Mouse (Mus musculus): ENCODE data around the gene Tnfaip6. TPM values are rescaled to one million over a fixed set of nuclear protein-coding genes. Genes with fewer than 3 reads are reported as not detected.
"Not testable (repeated sequence)": the region's sequence is repeated elsewhere in the genome, so short reads cannot be mapped to it uniquely, and the experiment has no call there.

The Tnfaip6 gene
- polyA plus RNA-seq (2011; ENCODE audit: insufficient read length, low read depth, missing spikeins): 13.0 and 21.6 TPM in 2 replicates

DNA sequence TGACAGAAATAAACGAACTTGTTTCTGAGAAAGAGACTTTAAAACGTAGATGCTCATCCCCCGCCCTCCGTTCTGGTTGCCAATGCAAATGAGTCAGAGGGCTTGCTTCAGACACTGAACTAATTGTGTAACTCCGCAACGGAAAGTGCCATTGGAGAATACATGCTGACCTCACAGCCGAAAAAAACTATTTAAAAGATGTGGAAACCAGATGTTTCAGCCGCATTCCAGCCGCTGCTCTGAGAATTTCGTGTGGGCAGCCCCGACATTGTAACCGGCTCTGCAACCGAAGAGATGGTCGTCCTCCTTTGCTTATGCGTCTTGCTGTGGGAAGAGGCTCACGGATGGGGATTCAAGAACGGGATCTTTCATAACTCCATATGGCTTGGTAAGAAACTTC is at the start of gene Tnfaip6:
Tnfaip6 (plus strand) TSS at position 128 of the 400 bp plus-strand sequence.
- Histone ChIP-seq H3K27ac (ENCODE audit: insufficient read depth, low read length) (peak within 1 kb of the TSS; percentile 34; the same call in 1 of the 2 replicates), H3K4me1 (ENCODE audit: control insufficient read depth, insufficient read depth, low read length) (peaks cover 3% of the 10 kb centered on the region), H3K4me3 (ENCODE audit: insufficient read depth, low read length) (peak within 1 kb of the TSS; percentile 56)
- no peak for TF ChIP-seq CTCF (IDR thresholded peaks at IDR 0.05; ENCODE audit: borderline replicate concordance, insufficient read depth, low read length)
- peak; percentile 96 for TF ChIP-seq POLR2A (IDR thresholded peaks at IDR 0.05; ENCODE audit: low read depth, low read length)

DNA sequence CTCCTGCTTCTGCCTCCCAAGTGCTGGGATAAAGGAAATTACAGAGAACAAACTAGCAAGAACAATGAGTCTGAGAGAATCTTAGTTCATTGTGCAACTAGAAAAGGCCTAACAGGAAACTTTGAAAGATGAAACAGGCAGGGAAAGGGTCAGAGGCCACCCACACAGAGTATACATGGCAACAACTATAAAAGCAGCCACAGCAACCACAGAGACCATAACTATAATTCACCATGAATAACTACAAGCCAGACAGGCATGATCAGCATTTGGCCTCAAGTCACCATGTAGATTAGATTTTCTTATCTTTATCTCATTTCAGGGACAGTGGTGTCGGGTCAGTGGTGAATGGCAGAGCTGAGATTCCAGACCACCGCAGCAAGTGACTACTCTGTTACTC is 48.2 kb upstream of the Tnfaip6 start:
- Histone ChIP-seq H3K27ac (ENCODE audit: insufficient read depth, low read length) (no peak overlapping the region), H3K4me3 (ENCODE audit: insufficient read depth, low read length) (no peak overlapping the region), H3K4me1 (ENCODE audit: control insufficient read depth, insufficient read depth, low read length) (peaks cover 10% of the 10 kb centered on the region; the same call in 1 of the 2 replicates)
- TF ChIP-seq POLR2A (IDR thresholded peaks at IDR 0.05; ENCODE audit: low read depth, low read length) (no peak), CTCF (IDR thresholded peaks at IDR 0.05; ENCODE audit: borderline replicate concordance, insufficient read depth, low read length) (no peak)

DNA sequence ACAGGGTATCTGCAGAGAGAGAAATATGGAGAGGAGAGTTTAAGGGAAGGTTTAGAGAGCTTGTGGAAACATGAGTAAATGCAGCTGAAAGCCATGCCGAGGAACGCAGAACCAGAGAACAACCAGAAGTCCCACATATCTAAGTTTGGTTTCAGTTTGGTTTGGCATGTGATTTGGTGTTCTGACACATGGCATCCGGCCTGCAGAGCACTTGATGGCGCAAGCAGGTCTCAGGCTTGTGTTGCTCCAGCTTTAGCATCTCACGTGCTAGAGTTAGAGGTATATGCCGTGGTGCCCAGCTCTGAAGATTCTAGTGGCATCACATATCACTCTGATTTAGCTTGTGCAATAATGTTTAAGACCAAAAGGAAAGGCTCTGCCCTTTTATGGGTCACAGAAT is 46.4 kb upstream of the Tnfaip6 start:
- Histone ChIP-seq H3K27ac (ENCODE audit: insufficient read depth, low read length) (no peak overlapping the region), H3K4me3 (ENCODE audit: insufficient read depth, low read length) (no peak overlapping the region), H3K4me1 (ENCODE audit: control insufficient read depth, insufficient read depth, low read length) (peaks cover 5% of the 10 kb centered on the region; the same call in 1 of the 2 replicates)
- TF ChIP-seq POLR2A (IDR thresholded peaks at IDR 0.05; ENCODE audit: low read depth, low read length) (no peak), CTCF (IDR thresholded peaks at IDR 0.05; ENCODE audit: borderline replicate concordance, insufficient read depth, low read length) (no peak)

DNA sequence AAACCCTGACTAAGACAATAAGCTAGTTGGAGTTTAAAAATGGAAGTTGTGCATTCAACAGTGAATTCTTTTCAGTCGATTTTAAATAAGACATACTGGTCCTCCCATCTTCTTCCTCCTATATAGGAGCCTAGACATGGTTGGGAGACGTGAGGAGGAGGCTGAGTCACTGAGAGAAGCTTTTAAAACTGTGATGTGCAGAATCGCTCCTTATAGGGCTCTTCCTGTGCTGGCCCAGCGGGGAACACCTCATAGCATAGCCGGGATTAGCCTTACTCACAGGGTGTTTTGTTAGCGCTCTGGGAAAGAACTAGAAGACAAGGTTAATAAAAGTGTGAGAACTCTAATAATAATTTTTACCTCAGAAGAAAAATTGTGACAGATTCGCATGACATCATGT is 37.8 kb upstream of the Tnfaip6 start:
- no peak for TF ChIP-seq POLR2A (IDR thresholded peaks at IDR 0.05; ENCODE audit: low read depth, low read length)
- TF ChIP-seq CTCF (IDR thresholded peaks at IDR 0.05; ENCODE audit: borderline replicate concordance, insufficient read depth, low read length): no peak
- Histone ChIP-seq H3K27ac (ENCODE audit: insufficient read depth, low read length) (no peak overlapping the region), H3K4me1 (ENCODE audit: control insufficient read depth, insufficient read depth, low read length) (no peaks in the 10 kb centered on the region), H3K4me3 (ENCODE audit: insufficient read depth, low read length) (no peak overlapping the region)

DNA sequence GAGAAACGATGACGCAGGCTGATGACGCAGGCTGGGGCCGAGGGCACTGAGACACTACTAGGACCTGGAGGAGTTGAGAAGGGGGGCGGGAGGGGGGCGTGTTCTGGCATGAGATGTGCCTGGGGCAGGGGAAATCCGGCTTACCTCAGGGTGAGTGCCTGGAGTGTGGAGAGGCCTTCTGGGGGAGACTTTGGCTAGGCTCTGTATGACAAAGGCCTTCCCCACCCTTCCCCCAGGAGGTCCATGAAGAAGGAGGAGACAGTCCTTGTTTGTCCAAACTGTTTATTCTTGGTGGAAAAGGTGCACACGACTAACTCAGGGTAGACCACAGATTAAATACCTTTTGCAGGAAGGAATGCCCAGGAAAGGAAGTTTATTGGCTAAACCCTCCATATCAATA is 36.3 kb upstream of the Tnfaip6 start:
- no peak overlapping the region for H3K4me3 ChIP-seq (ENCODE audit: insufficient read depth, low read length)
- no peak overlapping the region for H3K27ac ChIP-seq (ENCODE audit: insufficient read depth, low read length)
- peaks cover 3% of the 10 kb centered on the region; the same call in 1 of the 2 replicates for H3K4me1 ChIP-seq (ENCODE audit: control insufficient read depth, insufficient read depth, low read length)
- TF ChIP-seq POLR2A (IDR thresholded peaks at IDR 0.05; ENCODE audit: low read depth, low read length) (no peak), CTCF (IDR thresholded peaks at IDR 0.05; ENCODE audit: borderline replicate concordance, insufficient read depth, low read length) (no peak)

DNA sequence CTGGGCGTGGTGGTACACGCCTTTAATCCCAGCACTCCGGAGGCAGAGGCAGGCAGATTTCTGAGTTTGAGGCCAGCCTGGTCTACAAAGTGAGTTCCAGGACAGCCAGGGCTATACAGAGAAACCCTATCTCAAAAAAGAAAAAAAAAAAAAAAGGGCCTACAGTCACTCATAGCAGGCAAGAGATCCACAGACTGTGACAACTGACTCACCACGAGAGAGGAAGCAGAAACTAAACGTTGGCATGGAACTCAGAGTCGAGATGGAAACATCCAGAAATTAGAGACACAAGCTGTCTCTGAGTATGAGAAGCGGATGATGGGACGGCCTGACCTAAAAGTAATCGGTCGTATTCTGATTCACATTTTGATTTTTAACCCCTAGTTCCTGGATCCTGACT is 35.5 kb upstream of the Tnfaip6 start:
- not testable (repeated sequence) for H3K4me3 ChIP-seq (ENCODE audit: insufficient read depth, low read length); H3K27ac ChIP-seq (ENCODE audit: insufficient read depth, low read length); H3K4me1 ChIP-seq (ENCODE audit: control insufficient read depth, insufficient read depth, low read length)

DNA sequence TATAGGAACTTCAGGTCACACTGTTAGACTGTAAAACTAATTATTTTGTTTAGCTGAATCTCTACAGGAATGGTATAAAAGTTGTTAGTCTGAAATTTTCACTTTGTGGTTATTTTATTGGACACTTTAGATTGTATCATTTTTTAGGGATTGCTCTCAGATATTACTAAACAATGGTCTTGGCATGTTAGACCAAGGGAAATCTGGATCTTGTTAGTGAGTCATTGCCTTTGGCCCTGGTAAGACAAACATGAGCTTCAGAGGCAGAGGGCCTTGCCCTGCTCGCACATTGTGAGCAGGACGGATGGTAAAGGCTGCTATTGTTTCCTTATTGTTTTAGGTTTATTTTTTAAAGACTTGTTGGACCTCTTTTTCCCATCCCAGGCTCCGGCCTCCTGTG is 31.4 kb upstream of the Tnfaip6 start:
- no peak for TF ChIP-seq POLR2A (IDR thresholded peaks at IDR 0.05; ENCODE audit: low read depth, low read length)
- no peak for TF ChIP-seq CTCF (IDR thresholded peaks at IDR 0.05; ENCODE audit: borderline replicate concordance, insufficient read depth, low read length)
- Histone ChIP-seq H3K27ac (ENCODE audit: insufficient read depth, low read length) (peak overlapping the region; percentile 23; the same call in 1 of the 2 replicates), H3K4me3 (ENCODE audit: insufficient read depth, low read length) (no peak overlapping the region), H3K4me1 (ENCODE audit: control insufficient read depth, insufficient read depth, low read length) (peaks cover 8% of the 10 kb centered on the region; the same call in 1 of the 2 replicates)

DNA sequence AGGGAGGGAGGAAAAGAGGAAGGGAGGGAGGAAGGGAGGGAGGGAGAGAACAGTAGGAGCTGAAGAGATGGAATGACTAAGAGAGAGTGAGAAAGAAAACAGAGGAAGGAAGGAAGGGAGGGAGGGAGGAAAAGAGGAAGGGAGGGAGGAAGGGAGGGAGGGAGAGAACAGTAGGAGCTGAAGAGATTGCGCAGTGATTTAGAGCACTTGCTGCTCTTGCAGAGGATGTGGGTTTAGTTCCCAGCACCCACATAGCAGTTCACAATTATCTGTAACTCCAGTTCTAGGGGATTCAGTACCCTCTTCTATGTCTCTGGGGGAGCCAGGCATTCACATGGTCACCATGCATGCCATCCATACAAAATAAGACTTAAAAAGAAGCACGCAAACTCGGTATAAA is 26.0 kb upstream of the Tnfaip6 start:
- not testable (repeated sequence) for H3K4me3 ChIP-seq (ENCODE audit: insufficient read depth, low read length); H3K4me1 ChIP-seq (ENCODE audit: control insufficient read depth, insufficient read depth, low read length); H3K27ac ChIP-seq (ENCODE audit: insufficient read depth, low read length)

DNA sequence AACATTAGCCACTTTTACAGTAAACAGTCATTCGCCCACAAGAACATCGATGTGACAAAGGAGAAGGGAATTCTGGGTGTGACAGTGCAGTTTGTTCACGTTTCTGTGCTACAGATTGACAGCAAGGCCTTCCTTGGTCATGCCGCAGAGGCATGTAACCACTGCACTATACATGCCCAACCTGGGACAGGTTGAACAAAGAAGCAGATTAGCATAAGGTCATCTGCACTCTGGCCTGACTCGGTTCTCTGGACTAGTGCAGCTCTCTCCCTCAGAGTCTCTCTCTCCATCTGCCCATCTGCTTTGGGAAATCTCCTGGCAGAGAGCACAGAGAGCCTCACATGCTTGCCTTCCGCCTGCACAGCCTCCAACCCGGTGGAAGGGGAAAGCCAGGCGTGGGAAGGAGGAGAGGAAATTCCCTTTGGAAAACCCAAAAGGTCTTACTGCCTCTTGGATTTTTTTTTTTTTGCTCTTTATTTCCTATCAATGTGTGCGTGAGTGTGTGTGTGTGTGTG is 24.4 kb upstream of the Tnfaip6 start:
- Histone ChIP-seq H3K4me3 (ENCODE audit: insufficient read depth, low read length) (no peak overlapping the region), H3K27ac (ENCODE audit: insufficient read depth, low read length) (no peak overlapping the region), H3K4me1 (ENCODE audit: control insufficient read depth, insufficient read depth, low read length) (no peaks in the 10 kb centered on the region)
- TF ChIP-seq CTCF (IDR thresholded peaks at IDR 0.05; ENCODE audit: borderline replicate concordance, insufficient read depth, low read length) (no peak), POLR2A (IDR thresholded peaks at IDR 0.05; ENCODE audit: low read depth, low read length) (no peak)

DNA sequence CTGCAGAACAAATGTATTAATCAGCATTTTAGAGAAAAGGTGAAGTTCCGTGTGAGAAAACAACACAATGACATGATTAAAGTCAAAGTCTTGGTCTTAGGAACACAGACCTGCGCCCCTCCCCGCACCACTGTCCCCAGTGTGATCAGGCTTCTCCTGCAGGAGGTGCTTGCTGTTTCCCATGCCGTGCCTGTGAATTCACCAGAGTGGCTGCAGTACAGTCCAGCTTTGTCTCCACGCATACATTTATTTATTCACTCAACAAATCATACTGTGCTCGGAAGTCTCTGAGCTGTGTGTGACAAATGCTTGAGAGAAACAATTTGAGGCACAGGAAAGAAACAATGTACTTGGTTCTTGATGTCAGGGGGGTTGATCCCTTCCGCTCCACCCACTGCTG is 21.4 kb upstream of the Tnfaip6 start:
- TF ChIP-seq CTCF (IDR thresholded peaks at IDR 0.05; ENCODE audit: borderline replicate concordance, insufficient read depth, low read length): no peak
- Histone ChIP-seq H3K27ac (ENCODE audit: insufficient read depth, low read length) (no peak overlapping the region), H3K4me1 (ENCODE audit: control insufficient read depth, insufficient read depth, low read length) (no peaks in the 10 kb centered on the region), H3K4me3 (ENCODE audit: insufficient read depth, low read length) (no peak overlapping the region)

DNA sequence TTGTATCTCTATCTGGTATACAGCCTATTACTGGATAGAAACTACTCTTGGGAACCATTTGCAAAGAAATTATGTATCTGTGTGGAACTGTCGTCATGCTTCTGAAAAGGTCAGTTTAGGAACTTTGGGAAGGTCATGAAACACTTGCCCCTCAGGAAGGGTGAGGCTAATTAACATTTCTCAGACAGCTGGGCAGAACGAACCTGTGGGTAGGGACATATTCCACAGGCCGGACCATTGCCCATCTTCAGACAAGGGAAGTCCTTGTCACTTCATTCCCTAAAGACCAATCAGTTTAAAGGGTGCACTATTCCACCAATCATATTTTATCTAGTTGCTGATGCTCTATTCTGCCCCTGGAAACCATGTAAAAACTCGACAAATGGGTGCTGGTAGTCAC is 10.7 kb upstream of the Tnfaip6 start:
- Histone ChIP-seq H3K4me1 (ENCODE audit: control insufficient read depth, insufficient read depth, low read length) (no peaks in the 10 kb centered on the region), H3K4me3 (ENCODE audit: insufficient read depth, low read length) (no peak overlapping the region), H3K27ac (ENCODE audit: insufficient read depth, low read length) (no peak overlapping the region)
- no peak for TF ChIP-seq CTCF (IDR thresholded peaks at IDR 0.05; ENCODE audit: borderline replicate concordance, insufficient read depth, low read length)
- TF ChIP-seq POLR2A (IDR thresholded peaks at IDR 0.05; ENCODE audit: low read depth, low read length): no peak

Measured in embryonic fibroblast, embryonic 13.5 days (primary cell).